ENCODE assay signal across 9 mouse cellular contexts in genomic region chr13:53285261-53285755, GRCm38 (mm10). TPM values are rescaled to one million over a fixed set of nuclear protein-coding genes. Genes with fewer than 3 reads are reported as not detected.
DNase-seq lines count a peak whose midpoint lies in the region; ATAC-seq and TF ChIP-seq lines count a peak whose summit lies in the region.
"Had no signal": no experiment of that assay in that cellular context is flagged by ENCODE, and none has a peak within 500 bp of the region (broad histone marks: within the 10 kb centered on the region; RNA-seq: fewer than 3 reads in every experiment).

No protein-coding gene starts in this region.

- H3K27ac ChIP-seq in gastrocnemius, adult 2 months, result peak overlapping the region; percentile 64
- peak overlapping the region; percentile 84 for H3K27ac ChIP-seq in intestine, embryonic 16.5 days (ENCODE audit: low read length)
- H3K27ac ChIP-seq in midbrain, embryonic 11.5 days (ENCODE audit: low read depth, low read length), result no peak overlapping the region

- WGBS in intestine, embryonic 16.5 days, result 1% methylated on average over 35 of the region's 35 CpGs
- under 1% methylated on average over 35 of the region's 35 CpGs for WGBS in midbrain, embryonic 11.5 days

- H3K4me2 ChIP-seq in intestine, embryonic 16.5 days (ENCODE audit: low read depth, low read length), result peak overlapping the region; percentile 74
- H3K4me2 ChIP-seq in midbrain, embryonic 11.5 days, result peak overlapping the region; percentile 66

- intact Hi-C loops in gastrocnemius, adult 2 months (cut with DNase I), result loop anchor here (2.0 kb wide), 1 partner anchor 167 kb away; no protein-coding TSS in a partner anchor

- H3K4me3 ChIP-seq in gastrocnemius, adult 2 months, result peak overlapping the region; percentile 78
- H3K4me3 ChIP-seq in intestine, embryonic 16.5 days (ENCODE audit: low read length), result peak overlapping the region; percentile 84
- peak overlapping the region; percentile 45 for H3K4me3 ChIP-seq in midbrain, embryonic 11.5 days (ENCODE audit: low read depth, low read length)
- H3K4me3 ChIP-seq: erythroblast, embryonic 14.5 days had no signal

- H3K4me1 ChIP-seq in intestine, embryonic 16.5 days (ENCODE audit: control insufficient read depth, insufficient read depth, low read length), result peaks cover 31% of the 10 kb centered on the region
- H3K4me1 ChIP-seq in midbrain, embryonic 11.5 days (ENCODE audit: control insufficient read depth, insufficient read depth, low read length), result peaks cover 3% of the 10 kb centered on the region; the same call in 1 of the 2 replicates

- H3K9ac ChIP-seq in intestine, embryonic 16.5 days (ENCODE audit: low read depth, low read length), result peak overlapping the region; percentile 95
- H3K9ac ChIP-seq in midbrain, embryonic 11.5 days (ENCODE audit: low read length), result peak overlapping the region; percentile 62

- no peak for TF ChIP-seq CTCF in gastrocnemius, adult 2 months (IDR thresholded peaks at IDR 0.05)

- no peak; the same call in none of the 2 replicates for ATAC-seq in intestine, embryonic 16.5 days
- no peak for ATAC-seq in midbrain, embryonic 11.5 days (ENCODE audit: low FRiP score)

- H3K36me3 ChIP-seq in intestine, embryonic 16.5 days (ENCODE audit: control insufficient read depth, insufficient read depth, low read length), result no peaks in the 10 kb centered on the region
- H3K36me3 ChIP-seq in midbrain, embryonic 11.5 days (ENCODE audit: control insufficient read depth, insufficient read depth, low read length), result no peaks in the 10 kb centered on the region

- H3K27me3 ChIP-seq in intestine, embryonic 16.5 days (replicated peaks; ENCODE audit: control insufficient read depth, insufficient read depth, low read length), result no peaks in the 10 kb centered on the region
- H3K27me3 ChIP-seq in midbrain, embryonic 11.5 days (ENCODE audit: control insufficient read depth, insufficient read depth, low read length), result peaks cover 22% of the 10 kb centered on the region

- H3K9me3 ChIP-seq in intestine, embryonic 16.5 days (ENCODE audit: control insufficient read depth, low read length), result no peaks in the 10 kb centered on the region
- no peaks in the 10 kb centered on the region for H3K9me3 ChIP-seq in midbrain, embryonic 11.5 days (ENCODE audit: control insufficient read depth, low read length)

- DNase-seq in gastrocnemius, adult 2 months, result peak; percentile 56
- DNase-seq in gastrocnemius, adult 18-20 months (ENCODE audit: low spot score), result no peak
- peak; percentile 33 to 41 for DNase-seq in adrenal gland, adult 18-20 months (ENCODE audit: low spot score in 2 of 2)
- DNase-seq in forelimb bud, embryonic 11.5 days (ENCODE audit: low read depth, low spot score), result peak; percentile 58
- DNase-seq in midbrain, embryonic 11.5 days (ENCODE audit: low spot score, missing footprints), result peak; percentile 96
- DNase-seq in layer of hippocampus, postnatal 14 days (ENCODE audit: low spot score in 2 of 2), result no peak
- DNase-seq in MN1 (ENCODE audit: low spot score), result no peak

RNA-seq across cellular contexts. Expression of gene Ror2, which starts 0.6 kb away (rescaled TPM):
- under 1 TPM; 0.20 to 0.84 TPM for total RNA-seq in gastrocnemius, adult 2 months (2021)
- under 1 TPM; 0.40 to 0.41 TPM for total RNA-seq in gastrocnemius, adult 18-20 months (2021)
- total RNA-seq in adrenal gland, adult 18-20 months (2021), result 1 to 10 TPM; 3.5 to 4.8 TPM
- 12.5 and 13.5 TPM in 2 replicates for polyA plus RNA-seq in intestine, embryonic 16.5 days (2015; fragmentation: Nextera tagmentation; extraction: Ambion mirVana)
- 3.4 and 4.8 TPM in 2 replicates for polyA plus RNA-seq in midbrain, embryonic 11.5 days (2014; fragmentation: Nextera tagmentation; extraction: Ambion mirVana)
- total RNA-seq in layer of hippocampus, postnatal 14 days (2021), result 1 to 10 TPM; 1.4 to 1.8 TPM
- polyA plus RNA-seq: erythroblast, embryonic 14.5 days had no signal

Comparison
In these comparisons a context has a peak if more than half of its experiments do, and no peak if none do; other contexts are left out.
1. DNase-seq: peak in gastrocnemius, adult 2 months (single experiment), adrenal gland, adult 18-20 months (2 of 2), forelimb bud, embryonic 11.5 days (single experiment) and midbrain, embryonic 11.5 days (single experiment); none in gastrocnemius, adult 18-20 months (single experiment), layer of hippocampus, postnatal 14 days (0 of 2) and MN1 (single experiment).
2. Peak in every context shown above with its lines, with median percentiles within 50 percentile points of each other: H3K4me3 ChIP-seq.